Mouse (Mus musculus) urinary bladder, postnatal 14 days (tissue): ENCODE measurements around the gene Mctp1.

ENCODE experiments used
- DNase-seq: peaks from one replicate; pipeline ENCODE4 v3.0.0; 2021; ENCODE audit warnings: low spot score

Gene Mctp1

DNA sequence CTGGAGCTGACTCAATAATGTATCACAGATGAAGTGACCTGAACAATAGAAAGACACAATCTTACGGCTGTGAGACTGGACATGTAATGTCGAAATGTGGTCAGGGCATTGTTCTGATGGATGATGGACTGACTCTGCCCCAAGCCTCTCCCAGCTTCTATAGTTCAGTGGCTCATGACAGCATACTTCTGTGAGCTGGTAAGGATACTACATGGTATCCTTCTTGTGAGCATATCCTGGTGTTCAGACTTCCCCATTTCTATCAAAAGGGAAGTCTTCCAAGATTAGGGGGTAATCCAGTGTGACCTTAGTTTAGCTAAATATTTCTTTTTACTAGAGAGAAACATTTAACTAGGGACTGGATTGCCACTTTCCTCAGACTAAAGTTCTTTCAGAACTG is 227.2 kb downstream of the Mctp1 start:
- no peak for DNase-seq

DNA sequence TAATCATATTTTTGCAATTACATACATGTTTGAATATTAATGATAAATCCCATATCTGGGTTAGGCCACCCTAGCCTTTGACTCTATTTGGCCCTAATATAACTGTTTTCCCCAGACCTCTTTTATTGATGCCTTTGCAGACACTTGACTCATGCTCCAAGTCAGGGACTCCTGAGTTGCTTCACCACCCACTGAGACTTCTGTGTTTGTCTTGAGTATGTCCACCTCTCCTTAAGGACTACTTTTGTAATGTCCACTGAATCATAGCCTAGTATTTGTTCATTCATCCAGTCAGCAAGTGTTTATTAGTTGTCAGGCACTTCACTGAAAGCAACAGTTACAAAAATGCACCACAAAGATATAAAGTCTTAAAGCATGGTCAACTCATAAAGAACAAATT is 235.8 kb downstream of the Mctp1 start:
- no peak for DNase-seq

DNA sequence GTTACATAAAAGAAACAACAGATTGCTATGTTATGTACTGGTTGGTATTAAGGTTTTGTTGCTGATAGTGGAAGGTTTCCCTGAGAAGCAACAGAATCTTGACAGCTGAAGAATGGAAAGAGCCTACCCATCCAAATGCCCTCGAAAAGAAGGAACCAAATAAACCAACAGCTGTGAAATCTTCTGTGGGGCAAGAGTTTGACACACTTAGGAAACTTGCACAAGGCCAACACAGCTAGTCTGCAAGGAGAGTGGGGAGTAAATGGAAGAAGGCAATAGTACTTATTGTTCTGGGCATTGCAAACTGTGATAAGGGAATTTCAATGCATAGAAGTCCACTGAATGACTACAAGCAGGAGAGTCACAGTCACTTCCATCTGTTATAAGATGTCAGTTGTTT is 236.2 kb downstream of the Mctp1 start:
- DNase-seq = no peak

DNA sequence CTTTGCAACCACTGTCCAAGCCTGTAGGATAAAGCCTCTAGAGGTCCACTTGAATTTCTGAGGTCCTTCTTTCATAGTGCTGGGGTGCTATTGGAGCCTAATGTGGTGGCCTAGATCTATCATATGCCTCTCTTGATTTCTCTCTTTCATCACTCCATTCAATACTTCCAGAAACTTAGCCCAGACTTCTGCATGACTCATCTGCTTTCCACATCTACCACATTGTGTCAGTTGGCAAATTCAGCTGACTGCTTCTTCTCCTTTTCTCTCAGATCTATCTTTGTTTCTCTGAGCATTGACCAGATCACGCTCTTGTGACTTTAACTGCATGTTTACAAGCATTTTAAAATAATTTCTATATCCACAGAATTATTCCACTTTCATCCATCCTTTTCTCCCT is 249.4 kb downstream of the Mctp1 start:
- no peak for DNase-seq

DNA sequence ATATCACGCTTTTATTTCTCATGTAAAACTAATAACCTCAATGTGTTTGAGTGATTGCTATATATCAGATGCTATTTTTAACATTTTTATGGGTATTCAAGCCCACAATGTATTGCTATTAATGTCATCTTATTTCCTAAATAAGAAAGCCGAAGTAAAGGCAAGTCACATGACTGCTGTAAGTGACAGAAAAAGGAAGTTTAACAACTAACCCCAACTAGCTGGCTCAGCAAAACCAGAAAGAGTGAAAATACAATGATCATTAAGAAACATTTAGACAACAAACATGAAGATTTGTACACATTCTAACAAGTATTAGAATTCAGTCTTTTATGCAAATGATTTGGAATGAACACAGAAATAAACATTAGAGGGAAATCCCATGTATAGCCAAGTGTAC is 253.9 kb downstream of the Mctp1 start:
- DNase-seq = no peak

DNA sequence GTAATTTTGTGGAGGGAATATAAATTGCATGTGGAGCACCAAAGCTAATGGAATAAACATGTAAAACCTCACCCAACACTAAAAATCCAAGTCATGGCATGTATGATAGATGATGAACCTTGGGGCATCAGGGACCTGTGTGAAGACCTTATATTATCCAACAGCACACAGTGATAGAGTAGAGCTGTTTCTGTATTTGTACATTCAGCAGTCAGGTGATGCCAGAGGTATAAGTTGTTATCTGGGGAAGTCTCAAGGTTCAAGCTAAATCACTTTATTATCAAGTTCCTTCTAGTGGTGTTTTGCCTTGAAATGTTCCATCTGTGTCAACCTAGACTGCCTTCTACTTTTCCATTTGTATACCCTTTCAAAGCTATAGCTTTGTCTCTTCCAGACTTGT is 275.2 kb downstream of the Mctp1 start:
- no peak for DNase-seq

DNA sequence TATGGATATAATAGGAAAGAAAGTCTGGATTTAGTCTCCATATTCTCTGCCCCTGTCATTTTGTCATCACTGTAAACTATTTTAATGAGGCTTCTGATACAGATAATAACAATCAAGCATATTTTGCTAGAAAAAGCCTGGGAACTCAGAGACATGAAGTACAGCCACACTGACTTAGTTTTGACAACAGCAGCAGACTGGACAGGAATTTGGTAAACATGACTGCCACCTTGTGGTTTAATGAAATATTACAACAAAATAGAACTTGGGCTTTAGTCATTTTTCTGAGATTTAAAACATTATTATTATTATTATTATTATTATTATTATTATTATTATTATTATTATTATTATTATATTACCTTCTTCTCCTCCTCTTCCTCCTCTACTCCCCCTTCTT is 297.0 kb downstream of the Mctp1 start:
- no peak for DNase-seq

DNA sequence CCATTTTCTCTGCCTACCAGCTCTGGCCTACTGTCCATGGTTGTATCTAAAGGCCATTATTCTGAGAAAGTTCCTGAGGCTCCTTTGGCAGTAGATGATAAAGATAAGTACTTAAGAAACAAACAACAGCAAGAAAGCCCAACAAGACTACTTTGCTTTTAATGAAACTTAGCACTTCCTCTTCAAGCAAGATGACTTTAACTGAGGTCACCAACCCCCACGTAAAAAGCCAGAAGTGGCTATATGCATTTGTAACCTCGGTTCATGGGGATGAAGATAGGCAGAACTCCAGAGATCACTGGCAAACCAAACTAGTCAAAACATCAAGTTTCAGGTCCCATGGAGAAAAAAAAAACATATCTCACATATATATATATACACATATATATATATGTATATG is 305.0 kb downstream of the Mctp1 start:
- no peak for DNase-seq

DNA sequence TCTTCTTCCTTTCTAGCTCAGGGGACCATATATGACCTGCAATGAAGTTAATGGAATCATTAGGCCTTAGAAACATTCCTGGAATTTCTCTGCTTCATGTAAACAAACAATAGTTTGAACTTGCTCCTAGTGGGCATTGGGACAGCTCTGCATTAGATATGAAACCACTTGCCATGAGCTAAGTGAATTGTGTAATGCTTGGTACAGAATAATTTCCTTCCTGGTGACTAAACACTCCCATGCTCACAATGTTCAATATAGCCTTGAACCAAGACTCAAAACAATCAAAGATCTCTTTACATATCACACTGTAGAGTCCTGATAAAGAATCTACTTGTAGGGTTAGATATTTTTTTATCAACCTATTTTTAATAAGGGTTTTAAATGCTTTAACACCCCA is 305.8 kb downstream of the Mctp1 start:
- no peak for DNase-seq

DNA sequence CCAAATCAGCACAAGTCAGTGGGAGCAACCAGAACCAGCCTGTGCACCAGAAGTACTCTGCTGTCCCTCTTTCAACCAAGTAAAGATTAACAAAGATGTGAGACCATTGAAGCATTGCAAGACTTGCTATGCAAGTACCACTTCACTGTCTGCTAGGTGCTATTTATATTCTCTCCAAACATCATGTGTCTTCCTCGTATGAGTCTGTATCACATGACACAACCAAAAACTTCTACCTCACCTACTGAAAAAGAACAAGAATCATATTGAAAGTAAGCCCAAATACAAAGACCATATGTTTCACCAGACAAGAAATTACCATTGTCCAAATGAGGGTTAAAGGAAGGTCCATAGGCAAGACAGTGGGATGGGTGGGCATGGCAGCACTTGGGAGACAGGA is 306.4 kb downstream of the Mctp1 start:
- no peak for DNase-seq

DNA sequence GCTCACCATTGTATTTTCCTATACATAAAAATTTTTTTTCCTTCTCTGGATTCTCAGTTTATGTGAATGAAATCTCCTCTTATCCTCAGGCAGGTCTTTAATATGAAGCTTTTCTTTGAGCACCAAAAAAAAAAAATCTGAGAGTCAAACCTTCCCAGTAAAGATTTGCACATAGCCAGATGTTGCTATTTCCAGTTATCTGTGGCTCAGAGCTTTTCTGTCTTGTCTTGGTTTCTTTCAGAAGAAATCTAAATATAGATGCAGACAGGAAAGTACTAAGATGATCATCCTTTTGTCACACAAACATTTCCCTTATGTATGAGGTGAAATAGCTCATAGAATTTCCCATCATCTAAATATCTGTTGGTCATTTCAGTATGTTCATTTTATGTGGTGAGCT is 349.7 kb downstream of the Mctp1 start:
- DNase-seq = no peak

DNA sequence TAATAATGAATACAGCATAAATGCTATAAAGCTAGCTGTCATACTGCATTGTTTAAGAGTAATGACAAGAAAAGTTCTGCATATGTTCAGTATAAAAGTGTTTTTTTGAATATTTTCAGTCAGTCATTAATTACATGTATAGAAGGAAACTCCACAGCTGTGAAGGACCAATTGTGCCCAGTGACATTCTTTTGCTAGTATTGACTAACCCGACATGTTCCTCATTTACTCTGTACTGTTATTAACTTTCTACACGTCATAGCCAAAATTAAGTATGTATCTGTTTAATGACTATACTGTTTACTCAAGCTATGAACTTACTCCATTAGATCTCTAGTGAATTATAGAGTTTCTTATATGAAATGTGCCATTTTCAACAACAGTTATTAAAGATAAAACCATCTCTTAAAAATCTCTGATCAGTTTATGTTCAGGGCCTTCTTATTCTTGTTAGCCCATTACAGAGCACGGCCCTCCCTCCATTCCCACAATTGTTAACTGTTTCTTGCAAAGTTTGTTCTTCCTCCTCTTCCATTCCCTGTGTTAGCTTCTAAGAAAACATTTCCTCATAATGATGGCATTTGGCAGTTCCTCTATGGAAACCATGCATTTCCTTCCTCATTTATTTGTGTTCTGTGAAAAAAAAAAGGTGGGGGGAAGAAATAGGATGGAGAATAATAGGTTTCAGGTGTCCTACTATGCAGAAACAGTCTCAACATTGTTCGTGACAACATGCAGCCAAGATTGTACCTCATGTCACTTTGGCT is 366.5 kb downstream of the Mctp1 start:
- DNase-seq = no peak

DNA sequence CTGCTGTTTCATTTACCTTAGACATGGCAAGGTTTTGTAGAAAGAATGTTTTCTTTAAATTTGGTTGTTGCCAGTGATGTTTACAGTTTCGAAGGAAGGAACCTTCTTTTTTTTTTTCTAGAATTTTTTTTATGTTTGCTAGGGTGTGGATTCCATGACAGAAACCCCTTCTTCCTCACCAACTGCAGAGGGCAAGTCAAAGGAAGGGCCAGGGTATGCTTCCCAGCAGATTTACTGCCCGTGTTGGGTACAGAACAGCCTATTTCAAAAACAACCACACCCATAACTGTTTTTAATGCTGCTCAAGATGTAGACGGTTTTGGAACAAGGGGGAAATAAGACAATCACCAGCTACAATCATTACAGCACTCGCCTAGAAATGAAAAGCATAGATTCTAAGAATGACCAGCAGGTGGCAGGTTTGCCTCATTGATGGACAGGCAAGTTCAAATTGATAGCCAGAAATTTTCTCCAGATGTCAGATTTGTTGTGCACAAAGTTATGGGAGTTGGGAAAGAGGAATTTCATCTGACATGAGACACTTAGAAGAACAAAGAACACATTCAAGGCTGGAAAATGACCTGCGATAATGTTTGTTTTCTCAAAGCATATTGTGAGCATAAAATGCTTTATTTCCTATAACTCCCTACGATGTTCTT is 375.6 kb downstream of the Mctp1 start:
- peak; percentile 8 for DNase-seq

DNA sequence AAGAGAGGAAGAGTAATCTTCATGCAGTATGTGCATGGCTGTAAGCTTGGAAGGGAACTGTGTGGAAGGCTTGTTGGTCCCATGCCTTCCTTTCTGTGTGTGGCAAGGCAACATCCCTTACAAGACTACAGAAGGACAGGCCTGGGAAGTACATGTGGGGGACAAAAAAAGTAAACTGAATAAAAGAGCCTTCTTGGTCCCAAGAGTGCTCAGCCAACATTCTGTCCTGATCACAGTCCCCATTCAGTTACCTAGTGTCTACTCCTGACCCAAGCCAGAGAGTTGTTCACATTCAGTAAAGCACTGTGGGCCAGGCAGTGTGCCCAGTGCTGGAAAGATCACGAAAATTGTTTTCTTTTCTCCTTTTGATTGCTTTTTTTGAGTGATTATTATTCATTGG is 415.3 kb downstream of the Mctp1 start:
- no peak for DNase-seq

DNA sequence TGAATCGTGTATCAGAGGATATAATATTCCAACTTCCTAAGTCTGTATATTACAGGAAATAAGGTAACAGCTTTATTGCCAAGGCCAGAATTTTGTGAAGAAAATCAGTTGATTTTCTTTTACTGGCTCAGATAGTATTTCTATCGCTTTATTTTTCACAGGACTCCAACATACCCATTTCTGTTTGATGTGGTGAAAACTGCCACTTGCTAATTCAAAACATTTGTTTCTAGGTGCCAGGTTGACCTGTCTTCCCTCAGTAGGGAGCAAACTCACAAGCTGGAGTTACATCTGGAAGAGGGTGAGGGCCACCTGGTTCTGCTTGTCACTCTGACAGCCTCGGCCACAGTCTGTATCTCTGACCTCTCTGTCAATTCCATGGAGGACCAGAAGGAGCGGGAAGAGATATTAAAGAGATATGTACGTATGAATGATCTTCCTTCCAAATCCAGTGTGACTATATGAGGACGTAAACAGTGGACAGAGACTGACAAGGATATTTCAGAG is 416.8 kb downstream of the Mctp1 start:
- DNase-seq = no peak

DNA sequence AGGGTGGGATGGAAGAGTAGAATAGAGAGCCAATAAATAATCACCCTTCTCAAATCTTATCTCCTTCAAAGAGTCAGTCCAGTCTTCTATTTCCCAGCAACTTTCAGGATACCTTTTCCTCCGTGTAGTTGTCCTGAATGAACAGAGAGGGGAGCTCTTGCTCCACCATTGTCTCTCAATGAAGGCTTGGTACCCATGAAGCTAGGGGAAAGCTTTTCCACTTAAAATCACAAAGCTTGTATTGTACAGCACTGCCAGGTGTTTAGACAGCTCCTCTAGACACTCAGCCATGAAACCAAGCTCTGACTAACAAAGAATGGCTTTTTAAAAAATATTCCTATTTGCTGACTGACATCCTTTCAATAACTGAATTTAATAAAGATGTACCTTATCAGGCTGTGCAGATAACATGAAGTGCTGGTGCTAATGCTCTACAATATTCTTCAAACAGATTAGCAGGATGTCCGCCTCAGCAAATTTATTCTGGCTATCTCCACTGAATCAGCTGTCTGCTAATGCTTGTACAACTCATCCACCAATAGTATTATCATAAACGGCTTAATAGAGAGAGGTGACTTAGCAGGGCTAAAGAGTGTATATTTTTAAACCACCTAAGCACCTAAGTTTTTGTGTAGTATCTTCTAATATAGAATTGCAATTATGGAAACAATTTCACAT is 417.9 kb downstream of the Mctp1 start:
- DNase-seq = no peak

DNA sequence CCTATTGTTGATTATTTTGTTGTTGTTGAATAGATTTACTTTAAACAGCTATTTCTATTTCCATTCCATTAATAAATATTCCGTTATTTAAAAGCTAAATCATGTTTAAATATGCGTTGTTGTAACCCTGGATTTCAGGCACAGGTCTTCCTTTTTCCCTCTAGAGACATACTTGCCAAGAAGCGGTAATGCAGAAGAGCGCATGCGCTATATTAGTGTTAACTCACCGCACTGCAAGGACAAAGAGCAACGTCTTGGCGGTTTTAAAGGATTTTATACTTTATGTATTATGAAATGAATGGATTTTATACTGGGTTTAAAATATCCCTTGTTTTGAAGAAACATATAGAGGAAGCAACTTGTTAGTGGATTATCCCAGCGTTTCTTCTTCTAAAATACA is 418.6 kb downstream of the Mctp1 start:
- DNase-seq = no peak

DNA sequence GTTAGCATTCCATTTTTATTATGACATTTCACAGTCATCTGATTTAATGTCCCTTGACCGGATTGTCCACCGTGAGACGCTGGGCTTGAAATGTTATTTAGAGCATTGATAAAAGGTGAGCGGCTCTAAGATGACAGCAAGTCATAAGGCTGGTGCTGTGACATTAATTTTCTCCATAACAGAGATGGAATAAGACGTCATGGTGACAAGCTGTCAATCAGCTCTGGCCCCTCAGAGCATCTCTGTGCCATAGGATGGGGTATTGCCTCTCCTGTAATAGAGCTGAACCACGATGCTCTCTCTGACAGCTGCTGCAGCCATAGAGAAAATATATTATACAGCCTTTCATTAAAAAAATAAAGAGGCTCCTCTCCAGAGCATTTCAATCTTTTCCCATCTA is 419.5 kb downstream of the Mctp1 start:
- no peak for DNase-seq

DNA sequence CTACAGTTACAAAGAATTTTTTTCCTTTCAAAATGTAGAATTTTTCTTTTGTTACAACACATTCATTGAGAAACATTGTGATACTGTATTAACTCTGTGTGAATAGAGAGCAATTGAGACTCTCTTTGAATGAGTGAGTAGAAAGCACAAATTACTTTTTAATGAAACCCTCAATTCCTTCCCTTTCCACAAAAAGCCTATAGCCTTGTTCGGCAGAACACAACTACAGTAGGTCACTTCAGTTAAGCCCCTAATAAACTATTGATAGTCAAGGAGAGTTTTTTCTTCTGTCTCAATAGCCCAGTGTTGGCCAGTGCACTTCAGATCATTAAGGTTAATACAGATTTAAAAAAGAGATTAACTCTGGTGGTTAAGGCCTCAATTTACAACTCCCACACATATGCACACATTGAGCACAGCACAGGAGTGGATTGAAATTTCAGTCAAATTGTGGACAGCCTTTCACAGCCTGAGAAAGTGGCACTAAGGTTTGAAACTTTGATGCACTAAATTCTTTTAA is 424.6 kb downstream of the Mctp1 start:
- no peak for DNase-seq

DNA sequence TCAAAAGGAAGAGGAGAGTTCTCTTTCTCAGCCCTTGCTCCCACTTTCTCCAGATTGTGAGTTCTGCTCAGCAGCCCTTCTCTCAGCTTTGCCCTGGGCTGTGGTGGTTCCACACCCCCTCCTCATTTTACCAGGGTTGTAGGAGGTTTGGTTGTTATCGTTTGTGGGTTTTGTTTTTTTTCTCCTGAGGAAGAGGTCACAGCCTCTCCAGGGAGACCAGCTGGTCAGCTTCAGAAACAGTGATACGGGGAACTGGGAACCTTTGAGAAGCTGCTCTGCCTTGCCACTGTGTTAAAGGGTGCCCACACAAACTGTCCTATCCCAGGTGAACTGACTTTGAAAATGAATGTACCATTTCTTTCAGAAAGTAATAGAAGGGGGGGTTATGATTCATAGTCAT is 425.5 kb downstream of the Mctp1 start:
- DNase-seq = no peak

DNA sequence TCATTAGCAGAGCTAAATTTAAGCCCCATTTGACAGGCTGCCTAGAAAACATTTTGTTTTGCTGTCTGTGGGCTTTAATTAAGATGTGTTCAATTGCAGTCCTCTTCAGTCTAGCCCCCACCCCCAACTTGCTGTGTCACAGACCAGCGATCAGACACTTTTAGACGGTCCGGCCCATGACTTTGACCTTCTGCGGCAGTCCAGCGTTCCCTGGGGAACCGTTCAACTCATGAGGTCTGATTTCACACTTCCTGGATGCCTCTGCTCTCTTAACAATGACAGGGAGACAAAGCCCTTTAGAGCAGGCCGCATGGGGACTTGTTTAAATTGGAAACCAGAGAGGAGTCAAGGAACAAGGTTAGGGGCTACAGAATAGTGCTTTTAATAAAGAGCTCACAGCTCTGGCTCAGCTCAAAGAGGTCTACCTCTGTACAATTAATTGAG is 426.2 kb downstream of the Mctp1 start:
- no peak for DNase-seq

DNA sequence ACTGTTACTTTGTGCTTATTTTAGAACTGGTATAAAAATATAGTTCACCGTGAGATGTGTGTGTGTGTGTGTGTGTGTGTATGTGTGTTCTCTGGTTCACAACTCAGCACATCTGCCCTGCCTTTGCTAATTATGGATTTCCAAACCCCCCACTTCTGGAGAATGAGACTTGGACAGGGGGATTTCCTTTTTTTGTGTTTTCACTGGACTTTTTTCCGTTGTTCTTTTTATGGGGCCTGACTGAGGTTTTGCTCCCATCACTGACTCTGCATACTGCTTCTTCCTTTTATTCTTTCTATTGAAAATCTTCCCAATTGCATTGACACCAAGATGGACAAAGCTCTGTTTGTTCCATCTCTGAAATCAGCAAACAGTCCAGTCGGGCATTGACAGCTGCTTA is 438.7 kb downstream of the Mctp1 start:
- no peak for DNase-seq
